Mouse (Mus musculus): Measurements from ENCODE around the gene Grm7.

- TF ChIP-seq CTCF (conservative IDR thresholded peaks at IDR 0.05; ENCODE audit: low read length): no peak
- TF ChIP-seq NANOG (IDR thresholded peaks at IDR 0.05; ENCODE audit: borderline replicate concordance, low read length): no peak
Measured at GRCm38 (mm10) chr6:111372626-111373380, 727.4 kb downstream of the Grm7 start.
